Mouse (Mus musculus): ENCODE results near the gene Atg13. TPM values are rescaled to one million over a fixed set of nuclear protein-coding genes. Genes with fewer than 3 reads are reported as not detected.

Gene Atg13
- total and polyA plus RNA-seq, 2 experiments from 2014 or later = 21.2 to 24.7 TPM

DNA sequence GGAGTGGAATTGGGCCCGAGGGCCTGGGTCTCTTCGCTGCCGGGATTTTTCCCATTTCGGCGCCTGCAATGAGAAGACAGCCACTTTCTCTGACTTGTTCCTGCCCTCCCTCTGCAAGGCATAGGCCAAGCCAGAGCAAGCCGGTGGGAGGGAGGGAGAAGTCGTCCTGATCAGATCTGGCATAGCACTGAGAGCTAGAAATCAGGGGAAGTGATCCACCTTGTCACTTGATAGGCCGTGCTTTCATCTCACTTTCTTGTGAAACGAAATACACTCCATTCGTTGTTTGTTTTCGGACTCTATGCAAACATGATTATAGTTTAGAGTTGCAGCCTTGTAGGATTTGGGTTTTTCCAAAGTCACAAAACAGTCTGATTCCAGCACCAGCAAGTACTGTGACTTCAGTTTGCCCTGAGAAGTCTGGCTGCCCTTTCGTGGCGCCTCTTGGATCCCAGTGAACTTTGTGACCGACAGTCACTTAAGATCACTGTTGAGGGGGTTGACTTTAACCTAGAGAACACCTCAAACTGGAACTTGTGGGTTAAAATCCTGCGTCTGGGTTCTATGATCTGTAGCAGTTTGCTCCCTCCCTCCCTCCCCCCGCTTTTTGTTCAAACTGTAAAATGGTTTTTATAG lies 59.9 kb downstream of the Atg13 start:
- peak overlapping the region; percentile 99 for H3K4me2 ChIP-seq (ENCODE audit: low read depth, low read length)
- no peak for TF ChIP-seq CTCF (IDR thresholded peaks at IDR 0.05; ENCODE audit: low read depth)
- peak overlapping the region; percentile 89 for H3K4me3 ChIP-seq (ENCODE audit: low read length)
- peaks cover 41% of the 10 kb centered on the region for H3K36me3 ChIP-seq (ENCODE audit: insufficient read depth, low read length)
- peak overlapping the region; percentile 90 for H3K9ac ChIP-seq (replicated peaks; ENCODE audit: low read length)
- H3K27me3 ChIP-seq (ENCODE audit: insufficient read depth, low read length) = no peaks in the 10 kb centered on the region
- H3K9me3 ChIP-seq (ENCODE audit: low read length) = no peaks in the 10 kb centered on the region
- peak overlapping the region; percentile 93 for H3K27ac ChIP-seq
- DNase-seq (ENCODE audit: low spot score) (no peak), ATAC-seq (peak; percentile 53)
- no peaks in the 10 kb centered on the region for H3K4me1 ChIP-seq (ENCODE audit: insufficient read depth, low read length)
- 16% methylated on average over 16 of the region's 16 CpGs for WGBS

DNA sequence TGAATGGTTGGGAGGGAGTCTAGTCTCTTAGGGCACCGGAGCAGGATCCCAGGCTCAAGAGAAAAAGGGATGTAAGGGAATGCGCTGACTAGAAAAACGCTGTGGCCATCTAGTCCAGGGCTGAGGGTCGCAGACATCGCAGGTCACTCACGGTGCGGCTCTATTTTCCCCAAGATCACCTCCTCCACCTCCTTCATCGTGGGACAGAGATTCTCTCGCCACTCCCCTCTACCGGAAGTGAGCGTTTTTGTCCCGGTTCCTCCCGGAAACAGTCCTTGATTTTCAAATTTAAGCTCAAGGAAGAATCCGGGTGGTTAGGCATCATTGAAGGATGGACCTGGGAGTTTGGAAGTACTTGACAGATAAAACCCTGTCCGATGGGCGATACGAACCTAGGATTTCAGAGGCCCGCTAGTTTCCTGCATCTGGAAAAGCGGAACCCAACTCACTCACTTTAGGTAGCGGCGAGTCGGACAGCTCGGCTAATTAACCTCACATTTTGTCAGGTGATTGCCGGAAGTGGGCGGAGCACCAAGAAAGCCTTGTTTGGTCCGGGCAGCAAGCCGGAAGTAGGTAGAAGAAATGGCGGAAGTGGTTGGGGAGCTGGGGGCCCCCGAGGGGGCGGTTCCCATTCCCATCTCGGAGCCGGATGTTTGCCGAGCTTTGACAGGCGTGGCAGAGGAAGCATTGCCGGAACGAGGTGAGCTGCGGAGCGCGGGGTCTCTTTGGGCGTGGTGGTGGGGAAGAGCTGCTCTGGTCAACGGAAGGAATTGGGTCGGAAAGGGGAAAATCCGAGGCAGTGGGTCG lies 60.6 kb downstream of the Atg13 start, which contains the start of the genes Zfp408 and Arhgap1:
Gene Zfp408, minus strand, starts transcription at position 239 of the 807 bp plus-strand sequence.
Gene Arhgap1, plus strand, starts transcription at position 308 of the 807 bp plus-strand sequence.
- Histone ChIP-seq H3K9ac (replicated peaks; ENCODE audit: low read length) (peak within 1 kb of the TSS; percentile 90), H3K9me3 (ENCODE audit: low read length) (no peaks in the 10 kb centered on the region), H3K36me3 (ENCODE audit: insufficient read depth, low read length) (peaks cover 43% of the 10 kb centered on the region), H3K27ac (peak within 1 kb of the TSS; percentile 93), H3K4me3 (ENCODE audit: low read length) (peak within 1 kb of the TSS; percentile 89), H3K4me1 (ENCODE audit: insufficient read depth, low read length) (no peaks in the 10 kb centered on the region), H3K27me3 (ENCODE audit: insufficient read depth, low read length) (no peaks in the 10 kb centered on the region), H3K4me2 (ENCODE audit: low read depth, low read length) (peak within 1 kb of the TSS; percentile 99)
- DNase-seq (ENCODE audit: low spot score) (peak; percentile 99), ATAC-seq (peak; percentile 94)
- WGBS = under 1% methylated on average over 44 of the region's 44 CpGs
- no peak; the same call in 1 of the 2 replicates for TF ChIP-seq CTCF (IDR thresholded peaks at IDR 0.05; ENCODE audit: low read depth)

- no peaks in the 10 kb centered on the region for H3K27me3 ChIP-seq (ENCODE audit: insufficient read depth, low read length)
- ATAC-seq (peak; percentile 10; the same call in 1 of the 2 replicates), DNase-seq (ENCODE audit: low spot score) (no peak)
- H3K4me1 ChIP-seq (ENCODE audit: insufficient read depth, low read length) = no peaks in the 10 kb centered on the region
- no peak for TF ChIP-seq CTCF (IDR thresholded peaks at IDR 0.05; ENCODE audit: low read depth)
- peaks cover 43% of the 10 kb centered on the region for H3K36me3 ChIP-seq (ENCODE audit: insufficient read depth, low read length)
- H3K9ac ChIP-seq (replicated peaks; ENCODE audit: low read length) = peak overlapping the region; percentile 90
- H3K4me3 ChIP-seq (ENCODE audit: low read length) = peak overlapping the region; percentile 89
- peak overlapping the region; percentile 99 for H3K4me2 ChIP-seq (ENCODE audit: low read depth, low read length)
- H3K9me3 ChIP-seq (ENCODE audit: low read length) = no peaks in the 10 kb centered on the region
- peak overlapping the region; percentile 93 for H3K27ac ChIP-seq
- 4% methylated on average over 15 of the region's 15 CpGs for WGBS
Observed at GRCm38 (mm10) chr2:91649152-91649551, 61.2 kb downstream of the Atg13 start.

DNA sequence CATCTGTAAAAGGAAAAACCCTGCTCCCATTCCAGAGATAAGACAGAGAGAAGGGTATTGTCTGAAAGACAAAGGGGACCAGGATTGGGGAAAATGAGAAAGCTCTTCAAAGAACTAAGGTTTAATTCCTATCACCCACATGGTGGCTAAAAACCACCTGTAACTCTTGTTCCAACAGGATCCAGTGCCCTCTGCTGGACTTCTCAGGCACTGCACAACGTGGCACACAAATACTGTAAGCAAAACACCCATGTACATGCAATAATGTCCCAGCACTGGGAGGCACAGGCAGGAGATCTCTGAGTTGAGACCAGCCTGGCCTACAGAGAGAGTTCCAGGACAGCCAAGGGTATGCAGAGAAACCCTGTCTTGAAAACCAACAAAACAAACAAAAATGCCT lies 63.6 kb downstream of the Atg13 start:
- Histone ChIP-seq H3K27me3 (ENCODE audit: insufficient read depth, low read length) (no peaks in the 10 kb centered on the region), H3K4me1 (ENCODE audit: insufficient read depth, low read length) (no peaks in the 10 kb centered on the region), H3K4me2 (ENCODE audit: low read depth, low read length) (no peak overlapping the region), H3K36me3 (ENCODE audit: insufficient read depth, low read length) (peaks cover 41% of the 10 kb centered on the region), H3K9ac (replicated peaks; ENCODE audit: low read length) (no peak overlapping the region), H3K27ac (no peak overlapping the region), H3K4me3 (ENCODE audit: low read length) (no peak overlapping the region), H3K9me3 (ENCODE audit: low read length) (no peaks in the 10 kb centered on the region)
- 43% methylated on average over 1 of the region's 1 CpGs for WGBS
- no peak for ATAC-seq
- peak; percentile 79 for TF ChIP-seq CTCF (IDR thresholded peaks at IDR 0.05; ENCODE audit: low read depth)
- DNase-seq (ENCODE audit: low spot score) = peak; percentile 86

GRCm38 (mm10) chr2:91645811-91646210 lies 64.6 kb downstream of the Atg13 start:
- Histone ChIP-seq H3K9me3 (ENCODE audit: low read length) (no peaks in the 10 kb centered on the region), H3K4me1 (ENCODE audit: insufficient read depth, low read length) (no peaks in the 10 kb centered on the region), H3K9ac (replicated peaks; ENCODE audit: low read length) (no peak overlapping the region), H3K36me3 (ENCODE audit: insufficient read depth, low read length) (peaks cover 41% of the 10 kb centered on the region), H3K27me3 (ENCODE audit: insufficient read depth, low read length) (no peaks in the 10 kb centered on the region), H3K27ac (no peak overlapping the region), H3K4me3 (ENCODE audit: low read length) (no peak overlapping the region), H3K4me2 (ENCODE audit: low read depth, low read length) (no peak overlapping the region)
- no peak for DNase-seq (ENCODE audit: low spot score)
- WGBS = 85% methylated on average over 11 of the region's 11 CpGs
- no peak for ATAC-seq
- no peak for TF ChIP-seq CTCF (IDR thresholded peaks at IDR 0.05; ENCODE audit: low read depth)

DNA sequence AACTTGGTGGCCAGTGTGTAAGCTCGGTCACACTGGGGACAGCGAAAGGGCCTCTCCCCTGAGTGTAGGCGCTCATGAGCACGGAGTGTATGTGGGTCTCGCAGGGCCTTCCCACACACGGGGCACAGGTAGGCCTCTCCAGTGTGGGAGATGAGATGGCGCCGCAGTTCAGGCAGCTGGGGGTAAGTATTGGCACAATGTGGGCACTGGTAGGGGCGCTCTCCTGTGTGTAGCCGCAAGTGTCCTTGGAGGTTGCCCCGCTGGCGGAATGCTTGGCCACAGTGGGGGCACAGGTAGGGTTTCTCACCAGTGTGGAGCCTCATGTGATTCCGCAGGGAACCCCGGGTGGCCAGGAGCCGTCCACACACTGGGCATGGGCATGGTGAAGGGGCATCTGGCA lies 65.0 kb downstream of the Atg13 start:
- Histone ChIP-seq H3K36me3 (ENCODE audit: insufficient read depth, low read length) (peaks cover 41% of the 10 kb centered on the region), H3K27ac (no peak overlapping the region), H3K27me3 (ENCODE audit: insufficient read depth, low read length) (no peaks in the 10 kb centered on the region), H3K4me1 (ENCODE audit: insufficient read depth, low read length) (no peaks in the 10 kb centered on the region), H3K4me2 (ENCODE audit: low read depth, low read length) (no peak overlapping the region), H3K9me3 (ENCODE audit: low read length) (no peaks in the 10 kb centered on the region), H3K4me3 (ENCODE audit: low read length) (no peak overlapping the region), H3K9ac (replicated peaks; ENCODE audit: low read length) (no peak overlapping the region)
- ATAC-seq (no peak), DNase-seq (ENCODE audit: low spot score) (no peak)
- WGBS = 98% methylated on average over 15 of the region's 15 CpGs
- no peak for TF ChIP-seq CTCF (IDR thresholded peaks at IDR 0.05; ENCODE audit: low read depth)

Data from hindbrain, postnatal 0 days (tissue).